21 mouse cellular contexts compared by ENCODE assay signal in genomic region chr15:24648938-24649337, GRCm38 (mm10).
A peak's percentile ranks its signal among the peaks of the same experiment; 100 is the strongest.
DNase-seq lines count a peak whose midpoint lies in the region; ATAC-seq and TF ChIP-seq lines count a peak whose summit lies in the region.
"Had no signal": no experiment of that assay in that cellular context is flagged by ENCODE, and none has a peak within 500 bp of the region (broad histone marks: within the 10 kb centered on the region; RNA-seq: fewer than 3 reads in every experiment).

No protein-coding gene starts in this region.

- no peaks in the 10 kb centered on the region for H3K27me3 ChIP-seq in embryonic facial prominence, embryonic 14.5 days (replicated peaks; ENCODE audit: control insufficient read depth, insufficient read depth, low read length)
- no peaks in the 10 kb centered on the region for H3K27me3 ChIP-seq in embryonic facial prominence, embryonic 10.5 days (replicated peaks; ENCODE audit: low read depth, poor library complexity, severe bottlenecking)
- no peaks in the 10 kb centered on the region for H3K27me3 ChIP-seq in intestine, postnatal 0 days (replicated peaks; ENCODE audit: control insufficient read depth, insufficient read depth, low read length)
- H3K27me3 ChIP-seq in intestine, embryonic 16.5 days (replicated peaks; ENCODE audit: control insufficient read depth, insufficient read depth, low read length): no peaks in the 10 kb centered on the region
- H3K27me3 ChIP-seq in midbrain, embryonic 16.5 days (ENCODE audit: control insufficient read depth, insufficient read depth, low read depth, low read length): no peaks in the 10 kb centered on the region
- H3K27me3 ChIP-seq: embryonic facial prominence, embryonic 13.5 days; limb, embryonic 15.5 days; midbrain, embryonic 12.5 days had no signal

- H3K27ac ChIP-seq in embryonic facial prominence, embryonic 14.5 days (replicated peaks; ENCODE audit: low read depth, low read length): no peak overlapping the region
- H3K27ac ChIP-seq in embryonic facial prominence, embryonic 10.5 days (replicated peaks): no peak overlapping the region
- H3K27ac ChIP-seq in intestine, postnatal 0 days (ENCODE audit: low read depth, low read length): no peak overlapping the region
- no peak overlapping the region for H3K27ac ChIP-seq in intestine, embryonic 16.5 days (ENCODE audit: low read length)
- H3K27ac ChIP-seq in midbrain, embryonic 16.5 days (ENCODE audit: low read length): no peak overlapping the region
- H3K27ac ChIP-seq: embryonic facial prominence, embryonic 13.5 days; limb, embryonic 15.5 days; midbrain, embryonic 12.5 days had no signal

- no peaks in the 10 kb centered on the region for H3K9me3 ChIP-seq in embryonic facial prominence, embryonic 14.5 days (ENCODE audit: control insufficient read depth, low read length)
- H3K9me3 ChIP-seq in embryonic facial prominence, embryonic 10.5 days: peaks cover 7% of the 10 kb centered on the region; the same call in 1 of the 2 replicates
- no peaks in the 10 kb centered on the region for H3K9me3 ChIP-seq in intestine, postnatal 0 days (ENCODE audit: control insufficient read depth)
- H3K9me3 ChIP-seq in intestine, embryonic 16.5 days (ENCODE audit: control insufficient read depth, low read length): 0 out of 2 replicates have a peak, but pooled peaks cover 2% of the 10 kb centered on the region
- no peaks in the 10 kb centered on the region for H3K9me3 ChIP-seq in midbrain, embryonic 16.5 days (replicated peaks; ENCODE audit: control insufficient read depth, low read length, poor library complexity, severe bottlenecking)
- H3K9me3 ChIP-seq: limb, embryonic 15.5 days; midbrain, embryonic 12.5 days had no signal

- WGBS in embryonic facial prominence, embryonic 14.5 days: 81% methylated on average over 1 of the region's 1 CpGs
- 82% methylated on average over 1 of the region's 1 CpGs for WGBS in embryonic facial prominence, embryonic 10.5 days
- 66% methylated on average over 1 of the region's 1 CpGs for WGBS in intestine, postnatal 0 days
- WGBS in intestine, embryonic 16.5 days: 72% methylated on average over 1 of the region's 1 CpGs
- WGBS in midbrain, embryonic 16.5 days: 76% methylated on average over 1 of the region's 1 CpGs

- H3K36me3 ChIP-seq in embryonic facial prominence, embryonic 14.5 days (ENCODE audit: control insufficient read depth, insufficient read depth, low read length): no peaks in the 10 kb centered on the region
- no peaks in the 10 kb centered on the region for H3K36me3 ChIP-seq in embryonic facial prominence, embryonic 10.5 days (replicated peaks)
- no peaks in the 10 kb centered on the region for H3K36me3 ChIP-seq in intestine, postnatal 0 days (ENCODE audit: control insufficient read depth, insufficient read depth)
- H3K36me3 ChIP-seq in intestine, embryonic 16.5 days (ENCODE audit: control insufficient read depth, insufficient read depth, low read length): no peaks in the 10 kb centered on the region
- H3K36me3 ChIP-seq in midbrain, embryonic 16.5 days (ENCODE audit: control insufficient read depth, insufficient read depth, low read length): no peaks in the 10 kb centered on the region
- H3K36me3 ChIP-seq: embryonic facial prominence, embryonic 13.5 days; limb, embryonic 15.5 days; midbrain, embryonic 12.5 days had no signal

- H3K4me1 ChIP-seq in embryonic facial prominence, embryonic 14.5 days (ENCODE audit: control insufficient read depth, insufficient read depth, low read length): no peaks in the 10 kb centered on the region
- no peaks in the 10 kb centered on the region for H3K4me1 ChIP-seq in embryonic facial prominence, embryonic 10.5 days
- H3K4me1 ChIP-seq in intestine, postnatal 0 days (replicated peaks; ENCODE audit: control insufficient read depth, insufficient read depth, low read length): no peaks in the 10 kb centered on the region
- H3K4me1 ChIP-seq in intestine, embryonic 16.5 days (ENCODE audit: control insufficient read depth, insufficient read depth, low read length): no peaks in the 10 kb centered on the region
- H3K4me1 ChIP-seq in midbrain, embryonic 16.5 days (ENCODE audit: control insufficient read depth, insufficient read depth, low read length): no peaks in the 10 kb centered on the region
- H3K4me1 ChIP-seq: embryonic facial prominence, embryonic 13.5 days; limb, embryonic 15.5 days; midbrain, embryonic 12.5 days had no signal

- TF ChIP-seq CTCF in intestine, postnatal 0 days (IDR thresholded peaks at IDR 0.05; ENCODE audit: low read depth): 0 out of 2 replicates have a peak, but pooled peaks have one; percentile 13

- 0 out of 2 replicates have a peak, but pooled peaks have one; percentile 65 for ATAC-seq in embryonic facial prominence, embryonic 14.5 days (ENCODE audit: low read depth)
- no peak for ATAC-seq in intestine, postnatal 0 days
- no peak for ATAC-seq in intestine, embryonic 16.5 days
- ATAC-seq in midbrain, embryonic 16.5 days: peak; percentile 88
- ATAC-seq: activated CD4-positive, CD25-positive, alpha-beta regulatory T cell, adult 4 months; liver, postnatal 0 days had no signal

- no peak overlapping the region for H3K9ac ChIP-seq in embryonic facial prominence, embryonic 14.5 days (ENCODE audit: low read depth, low read length)
- no peak overlapping the region for H3K9ac ChIP-seq in intestine, postnatal 0 days (ENCODE audit: low read depth, low read length)
- no peak overlapping the region for H3K9ac ChIP-seq in intestine, embryonic 16.5 days (ENCODE audit: low read depth, low read length)
- no peak overlapping the region for H3K9ac ChIP-seq in midbrain, embryonic 16.5 days (ENCODE audit: low read depth, low read length)
- H3K9ac ChIP-seq: embryonic facial prominence, embryonic 13.5 days; limb, embryonic 15.5 days; liver, postnatal 0 days; midbrain, embryonic 12.5 days had no signal

- peak; percentile 19 for DNase-seq in embryonic facial prominence, embryonic 14.5 days (ENCODE audit: low spot score)
- DNase-seq in embryonic facial prominence, embryonic 10.5 days (ENCODE audit: low spot score): no peak
- peak; percentile 5 for DNase-seq in 3T3-L1 (ENCODE audit: low read depth, low spot score)
- DNase-seq in gastrocnemius, postnatal 25 days: no peak
- DNase-seq in left cerebral cortex, postnatal 4 days: no peak
- DNase-seq: cerebellum, adult 11-12 months; gastrocnemius, postnatal 36 days; heart, postnatal 36 days; kidney, adult 18-20 months; kidney, postnatal 36 days; liver, postnatal 0 days; lung, postnatal 36 days; thymus, postnatal 4 days had no signal

- intact Hi-C loops in left cerebral cortex, postnatal 4 days (cut with DNase I): no loop called here

- H3K4me2 ChIP-seq in embryonic facial prominence, embryonic 14.5 days (ENCODE audit: low read depth, low read length): no peak overlapping the region
- H3K4me2 ChIP-seq in intestine, postnatal 0 days (replicated peaks; ENCODE audit: low read depth): no peak overlapping the region
- H3K4me2 ChIP-seq in intestine, embryonic 16.5 days (ENCODE audit: low read depth, low read length): no peak overlapping the region
- H3K4me2 ChIP-seq in midbrain, embryonic 16.5 days (ENCODE audit: low read length): no peak overlapping the region
- H3K4me2 ChIP-seq: embryonic facial prominence, embryonic 13.5 days; heart, embryonic 11.5 days; limb, embryonic 15.5 days; midbrain, embryonic 12.5 days had no signal

- no peak overlapping the region for H3K4me3 ChIP-seq in embryonic facial prominence, embryonic 14.5 days (ENCODE audit: low read depth, low read length)
- no peak overlapping the region for H3K4me3 ChIP-seq in embryonic facial prominence, embryonic 10.5 days
- H3K4me3 ChIP-seq in intestine, postnatal 0 days (ENCODE audit: low read depth, low read length): no peak overlapping the region
- no peak overlapping the region for H3K4me3 ChIP-seq in intestine, embryonic 16.5 days (ENCODE audit: low read length)
- no peak overlapping the region for H3K4me3 ChIP-seq in midbrain, embryonic 16.5 days (ENCODE audit: low read depth, low read length)
- H3K4me3 ChIP-seq: embryonic facial prominence, embryonic 13.5 days; limb, embryonic 15.5 days; midbrain, embryonic 12.5 days had no signal

Comparison
In these comparisons a context has a peak if more than half of its experiments do, and no peak if none do; other contexts are left out.
1. DNase-seq: peak in embryonic facial prominence, embryonic 14.5 days (single experiment) and 3T3-L1 (single experiment); none in embryonic facial prominence, embryonic 10.5 days (single experiment), gastrocnemius, postnatal 25 days (single experiment) and left cerebral cortex, postnatal 4 days (single experiment).
2. ATAC-seq: peak in embryonic facial prominence, embryonic 14.5 days (single experiment) and midbrain, embryonic 16.5 days (single experiment); none in intestine, postnatal 0 days (single experiment) and intestine, embryonic 16.5 days (single experiment).